Mouse (Mus musculus) embryonic stem cell, embryonic (primary cell): ENCODE results near the gene Vmn1r179.
"Not testable (repeated sequence)": the region's sequence is repeated elsewhere in the genome, so short reads cannot be mapped to it uniquely, and the experiment has no call there.

Experiments used
- CTCF ChIA-PET, 4 experiments: fragments of 300-600 bp in 2 of 4; fragments of 350-600 bp in 2 of 4; sonication (Branson Sonifier 250); formaldehyde crosslinking; loops; one replicate each; lab custom pipeline; 2022; ENCODE audit warnings: inconsistent platforms in 2 of 4; lab: Charles Lee
- POLR2A ChIA-PET, 4 experiments: fragments of 300-600 bp in 2 of 4; fragments of 350-600 bp in 2 of 4; sonication (Branson Sonifier 250); formaldehyde crosslinking; loops; one replicate each; lab custom pipeline; 2022; ENCODE audit warnings: antibody characterized with exemption in 4 of 4, inconsistent platforms in 1 of 4; lab: Charles Lee

The Vmn1r179 gene

DNA sequence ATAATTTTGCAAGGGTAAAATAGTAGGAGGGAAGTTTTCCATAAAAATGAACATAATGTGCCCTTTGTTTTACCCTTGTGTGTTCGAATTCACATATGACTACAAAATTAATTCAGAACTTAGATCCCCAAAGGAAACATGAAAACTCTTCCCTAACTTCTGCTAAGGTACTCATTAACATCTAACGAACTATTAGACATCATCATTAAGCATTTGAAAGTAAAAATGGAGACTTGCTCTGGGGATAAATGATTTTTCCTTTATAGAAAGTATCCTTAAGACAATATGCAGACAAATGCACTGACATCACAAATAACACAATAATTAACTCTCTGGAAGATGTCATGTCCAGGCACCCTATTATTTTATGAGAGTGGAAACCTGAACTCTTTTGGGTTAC, at the start of gene Vmn1r179:
TSS of gene Vmn1r179 (plus strand) at position 301 of the 400 bp plus-strand sequence.
- POLR2A ChIA-PET, result no interaction called here
- CTCF ChIA-PET, result no interaction called here

DNA sequence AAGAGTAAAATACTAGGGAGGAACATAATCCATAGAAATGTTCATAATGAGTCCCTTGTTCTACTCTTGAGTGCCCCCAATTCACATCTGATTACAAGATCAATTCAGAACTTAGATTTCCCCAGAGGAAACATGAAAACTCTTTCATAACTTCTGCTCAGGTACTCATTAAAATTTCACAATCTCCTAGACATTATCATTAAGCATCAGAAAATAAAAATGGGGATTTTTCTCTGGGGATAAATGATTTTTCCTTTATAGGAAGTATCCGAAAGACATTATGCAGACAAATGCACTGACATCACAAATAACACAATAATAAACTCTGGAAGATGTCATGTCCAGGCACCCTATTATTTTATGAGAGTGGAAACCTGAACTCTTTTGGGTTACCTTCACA, 35.1 kb upstream of the Vmn1r179 start, which contains the start of gene Vmn1r178:
TSS of gene Vmn1r178 (plus strand) at position 301 of the 400 bp plus-strand sequence.
- CTCF ChIA-PET, result no interaction called here
- POLR2A ChIA-PET, result no interaction called here

DNA sequence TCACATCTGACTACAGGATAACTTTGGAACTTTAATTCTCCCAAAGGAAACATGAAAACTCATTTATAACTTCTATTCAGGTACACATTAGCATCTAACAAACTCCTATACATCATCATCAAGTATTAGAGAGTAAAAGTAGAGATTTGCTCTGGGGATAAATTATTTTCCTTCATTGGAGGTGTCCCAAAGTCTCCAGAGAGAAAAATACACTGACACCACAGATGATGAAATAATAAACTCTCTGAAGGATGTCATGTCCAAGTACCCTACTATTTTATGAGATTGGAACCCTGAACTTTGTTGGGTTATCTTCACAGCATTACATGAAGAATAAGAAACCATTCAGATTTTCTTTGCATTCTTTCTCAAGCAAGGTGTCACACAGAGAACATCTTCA, 23.6 kb downstream of the Vmn1r179 start, which contains the start of gene Vmn1r180:
TSS of gene Vmn1r180 (plus strand) at position 301 of the 400 bp plus-strand sequence.
- CTCF ChIA-PET, result no interaction called here
- POLR2A ChIA-PET, result interaction anchor here in 2 of 4 experiments (0.5 to 0.6 kb wide), 2 partner anchors 31 to 328 kb away, joined by 3 read pairs; no protein-coding TSS in a partner anchor

DNA sequence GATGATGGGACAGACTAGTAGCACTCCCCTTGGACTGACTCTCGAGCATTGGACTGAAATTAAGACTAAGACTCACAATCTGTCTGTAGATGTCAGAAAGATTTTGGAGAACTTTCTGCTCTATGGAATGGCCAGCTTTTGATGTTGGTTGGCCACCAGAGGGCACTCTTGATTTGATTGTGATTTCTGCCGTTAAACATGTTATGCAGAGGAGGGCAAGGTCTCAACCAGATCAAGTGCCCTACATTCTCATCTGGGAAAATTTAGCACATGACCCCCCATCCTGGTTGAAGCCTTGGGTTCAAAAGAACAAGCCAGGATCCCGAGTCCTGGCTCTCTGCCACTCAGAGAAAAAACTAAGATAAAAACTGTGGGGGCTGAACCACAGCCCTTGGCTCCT, 41.3 kb downstream of the Vmn1r179 start:
- CTCF ChIA-PET, POLR2A ChIA-PET: not testable (repeated sequence)

DNA sequence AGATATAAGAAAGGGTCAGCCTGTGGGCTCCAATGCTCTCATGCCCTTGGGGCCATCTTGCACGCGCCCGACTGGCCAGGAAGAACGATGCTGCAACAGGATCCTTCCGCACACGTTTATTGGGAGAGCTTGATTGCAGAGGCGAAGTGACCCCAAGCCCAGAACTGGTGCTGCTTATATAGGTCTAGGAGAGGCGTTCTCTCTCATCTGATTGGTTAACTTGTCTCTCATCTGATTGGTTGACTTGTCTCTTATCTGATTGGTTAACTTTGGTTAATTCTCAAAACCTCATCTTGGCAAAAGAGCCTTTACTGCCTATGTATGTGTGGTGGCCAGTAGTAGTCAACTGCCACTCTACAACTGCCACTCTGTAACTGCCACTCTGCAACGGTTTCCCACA, 47.5 kb downstream of the Vmn1r179 start, which contains the start of gene Vmn1r181:
TSS of gene Vmn1r181 (plus strand) at position 301 of the 400 bp plus-strand sequence.
- CTCF ChIA-PET, result interaction anchor here in 1 of 4 experiments (1.1 kb wide), 1 partner anchor 932 kb away, joined by 9 read pairs; no protein-coding TSS in a partner anchor
- POLR2A ChIA-PET, result not testable (repeated sequence)
